Mouse (Mus musculus): ENCODE data around the gene Adcy9.

- no peak for TF ChIP-seq CTCF (IDR thresholded peaks at IDR 0.05; ENCODE audit: low read depth)
- no peak for TF ChIP-seq EP300 (IDR thresholded peaks at IDR 0.05; ENCODE audit: low read depth)
These were observed 16.4 kb upstream of the Adcy9 start for GRCm38 (mm10) chr16:4436738-4437137.
